Mouse (Mus musculus) CH12.LX (cell line): ENCODE data around the gene Alpk1.

Source experiments
- CTCF ChIP-seq, 2 experiments: IDR thresholded peaks in 1 of 2; conservative IDR thresholded peaks in 1 of 2; 2 replicates each; pipeline ENCODE4 v1.5.1; 2011 to 2012; ENCODE audit warnings: low read depth in 2 of 2, low read length in 2 of 2, improper control_type of control experiment in 1 of 2, inconsistent platforms in 1 of 2, mild to moderate bottlenecking in 1 of 2, moderate library complexity in 1 of 2
- EP300 ChIP-seq: IDR thresholded peaks from 2 replicates; pipeline ENCODE4 v1.6.1; 2011; ENCODE audit warnings: low read length, improper control_type of control experiment
- ETS1 ChIP-seq: conservative IDR thresholded peaks from 2 replicates; pipeline ENCODE4 v1.6.1; 2012; ENCODE audit warnings: low read depth, mild to moderate bottlenecking, inconsistent platforms, low read length, improper control_type of control experiment, moderate library complexity
- JUND ChIP-seq: conservative IDR thresholded peaks from 2 replicates; pipeline ENCODE4 v1.6.1; 2011; ENCODE audit warnings: low read depth, low read length, improper control_type of control experiment
- MAFK ChIP-seq: IDR thresholded peaks from 2 replicates; pipeline ENCODE4 v1.6.1; 2011; ENCODE audit warnings: low read length, improper control_type of control experiment; ENCODE audit not compliant: insufficient replicate concordance
- MAX ChIP-seq: IDR thresholded peaks from 2 replicates; pipeline ENCODE4 v1.6.1; 2011; ENCODE audit warnings: low read length, improper control_type of control experiment
- MAZ ChIP-seq: IDR thresholded peaks from 2 replicates; pipeline ENCODE4 v1.6.1; 2012; ENCODE audit warnings: low read depth, mild to moderate bottlenecking, inconsistent platforms, low read length, improper control_type of control experiment, moderate library complexity
- MEF2A ChIP-seq: IDR thresholded peaks from 2 replicates; pipeline ENCODE4 v1.6.1; 2014; ENCODE audit warnings: low read depth, mild to moderate bottlenecking, inconsistent platforms, low read length, improper control_type of control experiment, borderline replicate concordance
- POLR2A ChIP-seq: IDR thresholded peaks from 2 replicates; pipeline ENCODE4 v1.6.1; 2011; ENCODE audit warnings: low read depth, mild to moderate bottlenecking, improper control_type of control experiment, low read length
- RAD21 ChIP-seq: IDR thresholded peaks from 2 replicates; pipeline ENCODE4 v1.6.1; 2011; ENCODE audit warnings: low read depth, mild to moderate bottlenecking, low read length, improper control_type of control experiment, moderate library complexity
- SIN3A ChIP-seq: IDR thresholded peaks from 2 replicates; pipeline ENCODE4 v1.6.1; 2012; ENCODE audit warnings: low read length, improper control_type of control experiment, inconsistent platforms
- TBP ChIP-seq: conservative IDR thresholded peaks from 2 replicates; pipeline ENCODE4 v1.6.1; 2011; ENCODE audit warnings: low read depth, low read length, improper control_type of control experiment
- USF2 ChIP-seq: conservative IDR thresholded peaks from 2 replicates; pipeline ENCODE4 v1.6.1; 2011; ENCODE audit warnings: low read depth, low read length, improper control_type of control experiment
- ZC3H11A ChIP-seq: IDR thresholded peaks from 2 replicates; pipeline ENCODE4 v1.6.1; 2012; ENCODE audit warnings: low read depth, mild to moderate bottlenecking, inconsistent platforms, low read length, improper control_type of control experiment

GRCm38 (mm10) chr3:127634101-127634983 lies 146.0 kb downstream of the Alpk1 start:
- TF ChIP-seq JUND (no peak), CTCF (conservative IDR thresholded peaks at IDR 0.05 in 1 of 2, IDR thresholded peaks at IDR 0.05 in 1 of 2; ENCODE audit: low read depth in 2 of 2, low read length in 2 of 2) (no peak), EP300 (no peak), SIN3A (no peak), MEF2A (no peak), TBP (no peak), POLR2A (no peak), ETS1 (no peak), USF2 (no peak), RAD21 (no peak), MAZ (no peak), MAX (no peak), MAFK (no peak), ZC3H11A (no peak)
